Mouse (Mus musculus): Measurements from ENCODE around the gene Edn2. TPM values are rescaled to one million over a fixed set of nuclear protein-coding genes. Genes with fewer than 3 reads are reported as not detected.

Gene Edn2
- polyA plus RNA-seq (2017; shearing (Covaris generic)): not detected

DNA sequence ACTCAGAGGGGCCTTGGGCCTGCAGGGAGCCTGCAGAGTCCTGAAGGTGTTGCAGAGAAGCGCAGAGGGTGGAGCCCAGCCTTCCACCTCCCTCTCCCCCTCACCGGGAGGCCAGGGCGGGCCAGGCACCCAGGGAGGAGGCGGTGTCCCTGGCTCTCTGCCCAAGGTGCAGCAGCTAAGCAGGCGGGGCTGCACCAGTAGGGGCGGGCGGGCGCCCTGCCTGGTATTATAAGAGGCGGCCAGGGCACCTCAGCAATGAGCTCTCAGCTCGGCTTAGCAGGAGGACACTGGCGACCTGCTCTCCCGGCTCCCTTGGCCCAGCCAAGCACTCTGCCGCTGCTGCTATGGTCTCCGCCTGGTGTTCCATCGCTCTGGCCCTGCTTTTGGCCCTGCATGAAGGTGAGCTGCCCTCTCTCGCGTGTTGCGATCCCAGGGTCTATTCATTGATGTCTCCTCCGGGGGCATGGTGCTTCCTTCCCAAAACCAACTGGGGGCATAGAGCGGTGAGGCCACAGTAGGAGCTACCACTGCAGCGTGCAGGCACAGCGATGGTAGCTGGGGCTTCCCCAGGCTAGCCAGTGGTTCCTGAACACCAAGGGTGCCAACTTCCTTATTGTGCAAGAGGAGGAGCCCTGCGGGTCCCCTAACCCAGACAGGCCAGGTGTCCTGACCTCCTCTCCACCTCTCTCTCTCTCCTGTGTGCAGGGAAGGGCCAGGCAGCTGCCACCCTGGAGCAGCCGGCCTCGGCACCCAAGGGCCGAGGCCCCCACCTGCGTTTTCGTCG, at the start of gene Edn2:
TSS of gene Edn2 (plus strand) at position 41 of the 784 bp plus-strand sequence.
- ATAC-seq: peak; percentile 54

DNA sequence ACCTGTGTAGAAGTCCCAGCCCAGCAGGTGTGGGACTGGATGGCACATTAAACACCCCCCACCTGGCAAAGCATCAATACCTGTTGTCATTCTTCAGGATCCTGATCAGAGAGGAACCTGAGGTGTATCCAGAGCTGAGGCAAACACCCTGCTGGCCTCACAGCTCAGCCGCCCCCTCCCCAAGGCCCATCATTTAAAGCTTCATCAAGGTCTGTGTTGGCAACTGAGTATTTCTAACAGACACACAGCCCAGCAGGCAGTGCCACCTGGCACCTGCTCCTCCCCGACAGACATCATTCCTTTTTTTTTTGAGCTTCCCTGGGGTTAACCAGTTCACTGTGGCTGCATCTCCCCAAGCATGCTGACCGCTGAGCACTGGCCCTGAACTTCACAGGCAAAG, 45.5 kb upstream of the Edn2 start:
- ATAC-seq: no peak

DNA sequence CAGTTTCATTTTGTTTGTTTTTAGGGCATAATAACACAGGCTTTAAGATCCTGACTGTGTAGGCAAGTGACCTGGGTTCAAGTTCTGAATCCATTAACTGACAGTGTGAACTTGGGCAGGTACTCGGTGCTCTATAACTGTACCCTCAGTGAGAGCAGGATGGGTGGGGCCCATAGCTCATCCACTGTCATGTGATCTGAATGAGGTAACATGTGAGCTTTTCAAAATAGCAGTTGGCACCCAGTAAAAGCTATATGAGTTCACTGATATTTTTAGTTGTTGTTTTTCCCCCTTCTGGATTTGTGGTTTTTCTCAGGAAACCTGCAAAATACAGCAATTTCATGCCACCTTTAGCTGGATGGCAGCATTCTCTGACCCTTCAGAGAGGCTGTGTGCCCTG, 44.7 kb upstream of the Edn2 start:
- no peak for ATAC-seq

DNA sequence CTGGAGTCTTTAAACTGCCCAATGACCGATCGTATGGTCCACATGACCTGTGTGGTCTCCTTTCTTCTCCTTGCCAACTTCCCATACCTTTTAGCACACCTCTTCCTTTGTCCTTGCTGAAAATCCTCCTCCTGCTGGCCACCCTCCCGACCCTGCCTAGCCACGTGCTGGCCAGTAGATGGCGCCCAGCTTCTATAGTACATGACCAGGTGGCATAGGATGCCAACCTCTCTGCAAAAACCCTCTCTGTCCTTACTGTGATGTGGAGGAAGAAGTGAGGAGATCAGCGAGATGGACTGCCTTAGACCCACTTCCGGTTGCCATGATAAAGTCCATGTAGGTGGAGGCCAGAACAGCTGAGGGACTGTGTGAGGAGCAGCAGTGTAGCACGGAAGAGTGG, 40.7 kb upstream of the Edn2 start:
- peak; percentile 49 for ATAC-seq

DNA sequence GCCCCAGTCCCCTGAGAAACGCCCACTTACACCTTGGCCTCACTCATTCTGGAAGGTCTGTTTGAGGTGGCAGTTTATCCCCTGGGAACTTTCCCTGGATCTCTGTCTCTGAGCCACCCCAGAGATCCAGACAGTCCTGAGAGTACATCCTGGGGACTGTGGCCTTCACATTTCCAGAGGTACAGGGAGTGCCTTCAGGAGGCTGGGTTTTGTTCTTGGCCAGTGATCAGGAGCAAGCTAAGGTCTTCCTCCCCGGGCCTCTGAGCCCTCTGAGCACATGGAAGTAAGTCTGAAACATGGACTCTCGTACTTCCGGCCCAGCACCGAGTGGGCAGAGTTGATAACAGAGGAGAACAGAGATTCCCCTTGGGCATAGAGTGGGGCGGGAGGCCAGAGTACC, 36.4 kb upstream of the Edn2 start:
- ATAC-seq: no peak

DNA sequence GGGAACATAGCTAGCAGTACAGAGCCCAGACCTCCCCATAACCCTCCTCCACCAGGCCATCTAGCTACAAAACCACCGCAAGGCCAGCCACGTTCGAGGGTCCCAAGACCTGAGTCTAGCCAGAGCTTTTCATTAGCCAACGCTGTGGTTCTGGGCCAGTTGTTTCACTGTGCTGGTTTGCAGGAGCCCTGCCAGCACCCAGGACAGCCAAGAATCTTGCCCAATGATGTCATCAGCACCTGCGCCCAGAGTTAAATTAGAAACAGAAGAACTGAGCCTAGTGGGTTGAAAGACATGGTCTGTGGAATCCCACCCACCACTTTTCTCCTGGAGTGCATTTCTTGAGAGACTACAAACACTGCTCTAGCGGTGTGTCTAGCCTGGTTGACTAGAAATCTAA, 35.0 kb upstream of the Edn2 start:
- no peak for ATAC-seq

DNA sequence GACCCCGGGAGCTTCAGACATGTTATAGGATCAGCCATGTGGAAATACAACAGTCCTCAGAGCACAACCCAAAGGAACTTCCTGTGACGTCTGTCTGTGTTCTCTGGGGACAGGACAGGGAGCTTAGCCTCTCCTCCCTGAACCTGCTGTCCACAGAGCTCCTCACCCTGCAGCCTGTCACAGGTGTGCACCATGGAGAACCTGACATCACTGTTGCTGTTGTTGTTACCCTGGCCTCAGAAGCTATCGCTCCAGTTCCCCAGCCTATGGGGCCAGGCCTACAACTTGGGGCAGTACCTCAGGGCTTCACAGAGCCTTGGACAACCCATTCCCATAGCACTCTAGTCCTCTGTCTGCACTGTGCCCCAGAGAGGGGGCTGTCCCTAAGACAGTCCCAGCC, 33.7 kb upstream of the Edn2 start:
- ATAC-seq: no peak

DNA sequence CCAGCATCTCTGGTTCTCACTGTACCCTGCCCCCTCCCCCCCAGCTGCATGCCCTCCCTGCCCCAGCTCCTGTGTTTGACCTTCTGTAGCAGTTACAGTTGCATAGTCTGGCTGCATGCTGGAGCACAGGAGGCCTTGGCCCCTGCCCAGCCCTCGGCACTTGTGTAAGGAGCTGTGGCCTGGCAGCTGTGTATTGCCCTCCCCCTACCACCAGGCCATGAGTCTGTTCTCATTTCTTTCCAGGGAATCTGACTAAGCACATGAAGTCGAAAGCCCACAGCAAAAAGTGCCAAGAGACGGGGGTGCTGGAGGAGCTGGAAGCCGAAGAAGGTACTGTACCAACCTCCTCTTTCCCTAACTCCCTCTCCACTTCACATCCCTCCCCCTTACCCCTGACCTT, 33.0 kb upstream of the Edn2 start:
- no peak for ATAC-seq

DNA sequence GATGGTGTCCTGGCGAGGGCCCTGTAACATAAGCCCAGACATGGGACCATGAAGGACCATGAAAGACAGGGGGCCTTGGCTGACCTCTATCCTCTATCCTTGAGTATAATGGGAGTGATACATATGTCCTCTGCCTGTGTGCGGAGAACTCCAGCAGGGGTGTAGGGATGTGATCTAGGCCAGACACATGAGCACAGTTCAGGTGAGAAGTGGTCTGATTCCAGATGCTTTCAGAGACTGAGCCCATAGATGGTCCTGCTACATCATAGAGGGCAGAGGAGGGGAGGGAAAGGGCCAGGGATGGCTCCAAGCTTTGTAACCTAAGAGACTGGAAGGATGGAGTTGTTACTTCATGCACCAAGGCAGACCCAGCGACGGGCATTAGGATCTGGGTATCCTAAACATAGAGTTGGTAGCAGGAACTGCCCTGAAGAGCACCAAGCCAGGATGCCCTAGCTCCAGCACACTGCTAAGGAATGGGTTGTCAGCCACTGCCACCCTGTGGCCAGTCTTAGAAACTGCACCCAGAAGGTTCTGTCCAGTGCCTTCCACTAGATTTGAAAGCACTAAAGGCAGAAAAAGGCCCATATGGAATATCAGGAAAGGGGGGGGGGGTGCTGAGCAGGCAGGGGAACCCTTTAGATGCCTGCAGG, 31.6 kb upstream of the Edn2 start:
- ATAC-seq: peak; percentile 78

DNA sequence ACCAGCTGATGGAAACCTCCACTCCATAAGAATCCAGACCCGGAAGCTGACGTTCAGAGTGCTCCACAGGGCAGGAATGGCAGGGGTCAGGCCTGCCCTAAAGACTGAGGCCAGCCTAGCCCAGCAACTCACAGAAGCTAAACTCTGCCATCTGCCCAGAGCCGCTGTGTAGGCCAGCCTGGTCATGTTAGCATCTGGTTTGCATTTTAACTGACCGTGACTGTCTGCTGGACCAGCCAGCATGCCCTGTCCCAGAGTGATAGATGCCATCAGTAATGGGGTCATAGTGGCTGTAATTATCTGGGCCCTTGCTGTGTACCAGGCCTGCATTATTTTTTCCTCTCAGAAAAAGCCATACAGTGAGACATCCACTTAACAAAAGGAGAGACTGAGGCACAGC, 30.1 kb upstream of the Edn2 start:
- no peak for ATAC-seq

DNA sequence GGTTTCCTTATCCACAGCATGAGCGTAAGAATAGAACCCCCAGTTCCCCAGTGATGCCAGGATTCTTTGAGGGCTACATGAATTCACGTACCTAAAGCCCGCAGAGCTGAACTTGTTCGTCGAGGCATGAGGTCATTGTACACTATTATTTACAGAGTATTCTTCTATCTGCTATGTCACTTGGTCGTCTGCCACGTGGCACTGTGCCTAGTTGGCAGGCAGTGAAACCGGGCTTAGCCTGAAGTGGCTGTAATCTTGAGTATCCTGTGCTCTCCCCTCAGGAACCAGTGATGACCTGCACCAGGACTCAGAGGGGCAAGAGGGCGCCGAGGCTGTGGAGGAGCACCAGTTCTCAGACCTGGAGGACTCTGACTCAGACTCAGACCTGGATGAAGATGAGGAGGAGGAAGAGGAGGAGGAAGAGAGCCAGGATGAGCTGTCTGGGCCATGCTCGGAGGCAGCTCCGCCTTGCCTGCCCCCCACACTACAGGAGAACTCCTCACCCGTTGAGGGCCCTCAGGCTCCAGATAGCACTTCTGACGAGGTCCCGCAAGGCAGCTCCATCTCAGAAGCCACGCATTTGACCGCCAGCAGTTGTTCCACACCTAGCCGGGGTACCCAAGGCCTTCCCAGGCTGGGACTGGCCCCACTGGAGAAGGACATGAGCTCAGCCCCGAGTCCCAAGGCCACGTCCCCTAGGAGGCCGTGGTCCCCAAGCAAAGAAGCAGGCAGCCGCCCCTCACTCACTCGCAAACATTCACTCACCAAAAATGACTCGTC, 29.4 kb upstream of the Edn2 start:
- ATAC-seq: no peak

DNA sequence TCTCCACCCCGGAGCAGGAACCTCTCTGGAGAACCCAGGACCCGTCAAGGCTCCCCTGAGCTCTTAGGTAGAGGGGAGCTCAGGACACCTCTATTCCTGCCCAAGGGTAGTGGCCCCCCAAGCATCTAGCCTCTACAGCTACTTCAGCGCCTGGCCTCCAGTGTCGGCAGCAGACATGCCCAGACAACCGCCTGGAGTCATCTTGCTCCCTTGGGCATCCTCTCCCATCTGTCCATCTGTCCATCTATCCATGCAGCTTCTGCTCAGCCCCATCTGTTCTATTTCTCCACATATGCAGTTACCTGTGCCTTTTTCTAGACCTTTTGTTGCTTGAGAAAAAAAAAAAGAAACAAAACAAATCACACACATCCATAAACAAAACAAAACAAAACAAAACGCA, 26.8 kb upstream of the Edn2 start:
- ATAC-seq: no peak

DNA sequence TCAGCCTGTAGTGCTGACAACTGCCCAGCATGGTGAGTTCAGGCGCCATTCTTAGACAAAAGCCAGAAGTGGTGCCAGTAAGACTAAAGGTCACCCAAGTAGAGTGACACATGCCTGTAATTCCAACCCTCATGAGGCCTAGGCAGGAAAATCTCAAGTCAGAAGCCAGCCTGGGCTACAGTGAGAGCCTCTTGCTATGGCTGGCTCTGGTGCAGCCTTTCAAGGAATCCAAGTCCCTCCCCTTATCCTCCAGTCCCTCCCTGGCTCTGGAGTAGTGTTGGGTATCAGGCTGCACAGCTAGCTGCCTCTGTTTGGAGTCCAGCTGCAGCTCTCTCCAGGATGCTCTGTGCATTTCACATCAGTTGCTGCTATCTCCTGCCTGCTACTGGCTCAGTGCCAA, 19.2 kb upstream of the Edn2 start:
- no peak for ATAC-seq

DNA sequence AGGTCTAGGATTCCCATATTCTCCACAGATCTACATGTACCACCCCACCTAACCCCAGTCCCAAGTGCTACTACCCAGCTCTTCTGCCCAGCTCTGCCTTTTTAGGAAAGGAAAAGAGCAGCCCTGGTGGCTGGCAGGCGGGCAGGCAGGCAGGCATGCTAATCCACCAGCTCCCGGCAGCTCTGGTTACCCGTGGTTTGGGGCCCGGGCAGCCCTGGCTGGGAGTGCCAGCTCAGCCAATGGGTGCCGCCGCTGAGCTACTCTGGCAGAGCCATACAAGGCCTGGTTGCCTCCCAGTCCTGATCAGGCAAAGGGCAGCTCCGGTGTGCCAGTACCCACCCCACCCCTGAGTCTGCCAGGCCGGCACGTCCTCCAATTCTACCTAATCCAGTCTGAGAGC, 18.1 kb upstream of the Edn2 start:
- ATAC-seq: no peak

DNA sequence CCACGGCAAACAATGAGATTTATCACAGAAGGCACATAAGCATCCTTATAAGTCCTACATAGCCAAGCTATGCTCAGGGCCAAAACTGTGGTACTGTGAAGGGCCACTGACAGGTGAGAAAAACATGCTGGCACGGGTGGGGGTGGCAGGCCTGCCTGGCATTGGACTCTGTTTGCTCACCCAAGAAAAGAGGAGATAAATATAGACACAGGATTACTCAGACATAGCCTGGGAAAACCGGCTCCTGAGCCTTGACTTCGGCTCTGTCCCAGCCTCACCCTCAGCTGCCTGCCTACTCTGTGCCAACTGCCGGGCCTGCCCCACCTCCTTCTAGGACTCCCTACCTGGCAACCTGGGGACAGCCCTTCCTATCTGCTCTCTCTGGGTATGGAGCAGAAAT, 16.7 kb upstream of the Edn2 start:
- ATAC-seq: no peak

DNA sequence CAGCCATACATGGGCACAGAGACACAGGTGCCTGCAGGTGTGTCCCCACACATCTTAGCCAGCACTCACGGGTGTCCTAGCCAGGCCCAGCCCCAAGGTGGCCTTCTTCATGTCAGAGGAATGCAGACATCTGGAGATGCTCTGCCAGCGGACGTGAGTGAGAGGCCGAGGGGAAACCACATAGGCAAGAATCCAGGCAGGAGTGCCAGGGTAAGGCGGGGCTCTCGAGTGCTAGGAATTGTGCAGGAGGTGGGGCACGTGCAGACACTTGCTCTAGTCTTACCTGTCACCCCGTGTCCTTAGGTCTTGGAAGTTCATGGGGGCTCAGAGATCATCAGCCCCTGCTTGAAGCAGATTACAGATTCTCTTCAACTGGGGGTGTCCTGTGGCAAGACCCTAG, 15.1 kb upstream of the Edn2 start:
- ATAC-seq: no peak

DNA sequence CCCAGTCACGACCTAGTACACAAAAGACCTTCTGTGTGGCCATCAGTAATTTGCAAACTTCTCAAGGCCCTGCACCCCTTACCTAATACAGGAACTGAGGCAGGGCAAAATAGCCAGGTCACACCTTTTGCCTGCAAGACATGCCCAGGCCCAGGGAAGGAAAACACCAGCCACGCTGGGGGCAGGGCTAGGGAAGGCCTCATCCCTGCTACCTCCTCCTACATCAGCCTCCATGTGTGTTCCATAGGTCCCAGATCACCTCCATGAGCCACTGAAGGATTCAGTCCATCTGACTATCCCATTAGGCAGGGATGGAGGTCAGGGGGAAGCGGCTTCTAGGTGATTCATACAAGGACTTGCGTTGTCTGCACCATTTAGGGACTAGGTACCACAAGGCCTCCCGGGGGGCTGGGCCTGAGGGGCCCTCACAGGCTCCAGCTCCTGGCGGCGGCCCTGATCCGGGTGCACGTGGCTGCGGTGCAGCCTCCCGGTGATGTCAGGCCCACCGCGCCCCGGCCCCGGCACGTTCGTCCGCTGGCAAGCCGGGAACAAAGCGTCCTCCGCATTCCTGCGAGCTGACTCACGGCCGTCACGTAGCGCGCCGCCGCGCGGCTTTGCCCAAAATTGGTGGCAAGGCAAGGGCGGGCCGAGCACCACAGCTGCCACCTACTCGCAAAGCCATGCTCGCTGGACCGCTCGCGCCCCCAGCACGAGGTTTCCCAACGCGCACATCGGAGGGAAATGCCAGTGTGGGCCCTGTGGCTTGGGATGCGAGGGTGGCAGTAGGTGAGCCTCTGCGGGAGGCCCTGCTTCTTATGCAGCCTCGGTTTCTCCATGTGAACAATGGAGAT, 12.5 kb upstream of the Edn2 start:
- ATAC-seq: no peak

DNA sequence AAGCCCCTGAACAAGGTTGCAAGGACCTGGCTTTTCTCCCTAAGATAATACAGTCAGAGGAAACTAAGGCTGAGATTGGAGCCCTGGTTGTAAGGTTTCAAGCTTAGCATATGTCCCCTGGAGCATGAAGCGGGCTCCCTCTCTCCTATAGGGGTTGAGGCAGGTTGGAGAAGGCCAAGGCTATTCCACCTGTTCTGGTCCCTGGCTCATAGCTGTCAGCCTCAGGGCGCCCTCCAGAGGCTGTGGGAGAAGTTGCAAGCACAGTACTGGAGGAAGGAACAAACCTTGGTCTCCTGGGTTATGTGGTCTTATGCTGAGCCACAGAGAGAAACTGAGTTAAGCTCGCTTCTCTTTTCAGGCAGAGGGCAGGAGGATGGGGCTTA, 11.9 kb upstream of the Edn2 start:
- no peak for ATAC-seq

DNA sequence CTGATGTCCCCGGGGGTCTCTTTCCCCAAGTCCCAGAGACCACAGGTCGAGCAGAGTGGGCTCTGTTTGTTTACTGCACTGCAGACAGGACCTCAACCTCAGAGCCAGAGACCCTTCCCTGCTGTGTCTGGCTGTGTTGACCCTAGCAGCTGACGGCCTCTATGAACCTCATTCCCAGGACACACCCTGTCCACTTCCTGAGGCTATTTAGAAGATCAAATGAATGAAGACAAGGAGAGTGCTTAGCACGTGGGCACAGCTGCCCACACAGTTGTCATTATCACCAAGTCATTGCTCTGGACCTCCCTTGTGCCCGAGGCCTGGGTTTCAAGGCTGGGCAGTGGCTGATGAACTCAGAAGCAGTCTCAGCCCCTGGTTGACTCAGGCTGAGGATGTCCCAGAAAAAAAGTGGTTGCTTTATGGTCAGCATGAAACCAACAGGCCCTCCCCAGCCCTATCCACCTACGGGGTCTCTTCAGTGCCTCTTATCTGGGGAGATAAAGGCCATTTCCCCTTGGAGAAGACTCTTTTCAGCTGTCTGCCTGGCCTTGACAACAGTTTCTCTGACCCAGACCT, 10.6 kb upstream of the Edn2 start:
- ATAC-seq: no peak

DNA sequence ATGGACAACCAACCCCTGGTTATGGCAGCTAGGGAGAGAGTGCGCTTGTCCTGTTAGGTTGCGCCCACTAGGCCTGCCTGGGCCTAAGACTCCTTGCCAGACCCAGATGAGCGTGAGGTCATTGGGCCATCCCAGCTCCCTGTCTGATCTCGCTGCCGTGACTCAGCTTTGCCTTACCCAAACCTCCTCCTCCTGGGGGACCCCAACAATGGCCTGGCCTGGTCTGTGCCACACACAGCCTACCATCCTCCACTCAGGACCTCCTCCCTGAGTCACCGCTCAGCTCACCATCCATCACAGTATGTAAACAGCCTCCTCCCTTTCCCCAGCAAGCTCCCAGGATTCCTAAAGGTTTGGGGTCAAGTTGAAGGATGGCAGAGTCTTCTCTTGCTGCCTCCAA, 9.1 kb upstream of the Edn2 start:
- ATAC-seq: no peak

DNA sequence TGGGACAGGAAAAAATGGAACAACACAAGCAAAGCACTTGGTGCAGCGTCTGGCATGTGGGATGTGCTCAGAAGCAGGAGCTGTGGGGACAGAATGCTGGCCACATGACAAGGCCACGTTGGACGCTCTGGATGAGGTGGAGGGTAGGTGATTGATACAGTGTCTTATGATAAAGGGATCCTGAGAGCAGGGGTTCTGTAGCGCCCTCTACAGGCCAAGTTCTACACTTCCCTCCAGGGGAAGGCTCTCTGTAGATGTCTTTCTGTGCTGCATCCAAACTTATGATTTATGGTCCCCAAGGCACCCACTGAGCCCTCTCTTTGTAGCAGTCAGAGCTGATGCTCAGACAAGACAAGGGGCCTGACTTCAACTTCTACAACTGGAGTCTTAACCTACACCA, 8.4 kb upstream of the Edn2 start:
- no peak for ATAC-seq

DNA sequence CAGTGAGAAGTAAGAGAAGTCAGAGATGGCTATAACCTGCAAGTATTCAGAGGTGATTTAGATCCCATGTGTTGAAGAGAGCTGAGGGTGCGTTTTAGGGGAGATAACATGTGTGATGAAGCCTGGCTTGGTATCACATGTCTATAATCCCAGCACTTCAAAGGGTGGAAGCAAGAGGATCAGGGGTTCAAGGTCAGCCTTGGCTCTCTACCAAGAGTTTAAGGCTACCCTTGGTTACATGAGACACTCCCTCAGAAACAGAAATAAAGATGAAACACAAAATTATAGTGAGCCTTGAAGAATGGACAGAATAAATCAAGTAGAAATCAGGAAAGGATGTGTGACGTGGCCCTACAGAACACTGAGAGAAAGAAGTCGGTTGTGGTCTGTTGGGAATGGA, 7.3 kb upstream of the Edn2 start:
- ATAC-seq: no peak

Measured in CD4-positive, CD25-positive, alpha-beta regulatory T cell, adult 4 months (primary cell).